Mouse (Mus musculus): ENCODE data around the gene Ubash3b.

Ubash3b gene

GRCm38 (mm10) chr9:41084191-41084901, 77.2 kb downstream of the Ubash3b start:
- peak; percentile 40 for DNase-seq

GRCm38 (mm10) chr9:41083386-41084055, 78.0 kb downstream of the Ubash3b start:
- DNase-seq = no peak

- DNase-seq = no peak
Observed at GRCm38 (mm10) chr9:41082891-41083290, 78.6 kb downstream of the Ubash3b start.

GRCm38 (mm10) chr9:41080877-41081276, 80.6 kb downstream of the Ubash3b start:
- DNase-seq = peak; percentile 66

- peak; percentile 26 for DNase-seq
Observed at GRCm38 (mm10) chr9:41079428-41080155, 81.9 kb downstream of the Ubash3b start.

- no peak for DNase-seq
Observed at GRCm38 (mm10) chr9:41078198-41078597, 83.3 kb downstream of the Ubash3b start.

GRCm38 (mm10) chr9:41076150-41076549, 85.3 kb downstream of the Ubash3b start:
- no peak for DNase-seq

- DNase-seq = no peak
Observed at GRCm38 (mm10) chr9:41075528-41075927, 86.0 kb downstream of the Ubash3b start.

GRCm38 (mm10) chr9:41073196-41074009, 88.1 kb downstream of the Ubash3b start:
- DNase-seq = peak; percentile 84

GRCm38 (mm10) chr9:41072786-41073185, 88.7 kb downstream of the Ubash3b start:
- peak; percentile 55 for DNase-seq

GRCm38 (mm10) chr9:41071906-41072511, 89.5 kb downstream of the Ubash3b start:
- no peak for DNase-seq

- DNase-seq = no peak
Observed at GRCm38 (mm10) chr9:41070761-41071181, 90.7 kb downstream of the Ubash3b start.

- no peak for DNase-seq
Observed at GRCm38 (mm10) chr9:41069509-41069908, 92.0 kb downstream of the Ubash3b start.

GRCm38 (mm10) chr9:41061446-41061845, 100.1 kb downstream of the Ubash3b start:
- no peak for DNase-seq

- no peak for DNase-seq
Observed at GRCm38 (mm10) chr9:41060617-41061016, 100.9 kb downstream of the Ubash3b start.

- DNase-seq = no peak
Observed at GRCm38 (mm10) chr9:41058765-41059535, 102.5 kb downstream of the Ubash3b start.

GRCm38 (mm10) chr9:41054166-41054565, 107.3 kb downstream of the Ubash3b start:
- DNase-seq = no peak

GRCm38 (mm10) chr9:41053478-41053877, 108.0 kb downstream of the Ubash3b start:
- DNase-seq = no peak

GRCm38 (mm10) chr9:41051080-41051932, 110.2 kb downstream of the Ubash3b start:
- DNase-seq = no peak

GRCm38 (mm10) chr9:41050331-41051079, 111.0 kb downstream of the Ubash3b start:
- DNase-seq = no peak

Data from thymus, postnatal 14 days (tissue).